Mouse (Mus musculus) CD4-positive helper T cell, adult 2 months (primary cell): ENCODE measurements around the gene Chst14.

Experiments
- DNase-seq: peaks from one replicate; pipeline ENCODE4 v3.0.0-alpha.2; 2012; ENCODE audit warnings: low read depth, missing footprints, low spot score

The Chst14 gene

GRCm38 (mm10) chr2:118926361-118926997, at the start of gene Chst14:
TSS of gene Chst14 (plus strand) at chr2:118926496.
- DNase-seq = peak; percentile 78

- DNase-seq = no peak
Observed at GRCm38 (mm10) chr2:118881019-118881418, 45.3 kb upstream of the Chst14 start.

- DNase-seq = no peak
Observed at GRCm38 (mm10) chr2:118881956-118882355, 44.3 kb upstream of the Chst14 start.

GRCm38 (mm10) chr2:118882840-118883679, 43.2 kb upstream of the Chst14 start:
- DNase-seq = peak; percentile 74

GRCm38 (mm10) chr2:118887440-118887839, 38.9 kb upstream of the Chst14 start:
- DNase-seq = no peak

DNA sequence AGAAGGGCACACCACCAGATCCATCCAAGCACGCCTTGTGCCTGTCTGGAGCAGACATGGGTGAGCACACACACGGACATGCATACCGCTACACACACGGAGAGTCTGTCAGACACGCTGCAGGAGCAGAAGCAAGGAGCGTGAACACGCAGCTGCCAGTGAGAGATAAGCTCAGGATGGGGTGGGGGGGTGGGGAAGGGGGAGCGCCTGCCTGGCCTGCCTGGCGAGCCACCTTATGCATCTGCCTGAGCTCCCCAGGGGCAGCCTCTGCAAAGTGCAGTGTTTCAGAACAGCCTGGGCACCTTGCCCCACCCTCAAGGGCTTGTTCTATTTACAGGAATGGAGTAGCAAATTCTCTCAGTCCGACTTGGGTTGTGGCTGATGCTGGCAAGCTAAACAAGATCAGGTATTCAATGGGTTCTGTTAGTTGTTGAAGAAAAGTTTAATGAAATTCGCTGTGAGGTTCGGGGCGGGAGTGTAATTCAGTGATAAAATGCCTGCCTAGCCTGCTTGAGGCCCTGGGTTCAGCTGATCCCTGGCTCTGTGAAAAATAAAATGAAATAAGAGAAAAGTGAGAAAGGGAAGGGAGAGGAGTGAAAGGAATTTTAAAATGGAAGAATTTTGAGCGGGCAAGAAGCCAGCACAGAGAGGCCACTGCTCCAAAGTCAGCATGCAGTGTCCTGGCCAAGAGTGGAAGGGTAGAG, 38.3 kb upstream of the Chst14 start:
- DNase-seq = no peak

GRCm38 (mm10) chr2:118891173-118891572, 35.1 kb upstream of the Chst14 start:
- DNase-seq = no peak

DNA sequence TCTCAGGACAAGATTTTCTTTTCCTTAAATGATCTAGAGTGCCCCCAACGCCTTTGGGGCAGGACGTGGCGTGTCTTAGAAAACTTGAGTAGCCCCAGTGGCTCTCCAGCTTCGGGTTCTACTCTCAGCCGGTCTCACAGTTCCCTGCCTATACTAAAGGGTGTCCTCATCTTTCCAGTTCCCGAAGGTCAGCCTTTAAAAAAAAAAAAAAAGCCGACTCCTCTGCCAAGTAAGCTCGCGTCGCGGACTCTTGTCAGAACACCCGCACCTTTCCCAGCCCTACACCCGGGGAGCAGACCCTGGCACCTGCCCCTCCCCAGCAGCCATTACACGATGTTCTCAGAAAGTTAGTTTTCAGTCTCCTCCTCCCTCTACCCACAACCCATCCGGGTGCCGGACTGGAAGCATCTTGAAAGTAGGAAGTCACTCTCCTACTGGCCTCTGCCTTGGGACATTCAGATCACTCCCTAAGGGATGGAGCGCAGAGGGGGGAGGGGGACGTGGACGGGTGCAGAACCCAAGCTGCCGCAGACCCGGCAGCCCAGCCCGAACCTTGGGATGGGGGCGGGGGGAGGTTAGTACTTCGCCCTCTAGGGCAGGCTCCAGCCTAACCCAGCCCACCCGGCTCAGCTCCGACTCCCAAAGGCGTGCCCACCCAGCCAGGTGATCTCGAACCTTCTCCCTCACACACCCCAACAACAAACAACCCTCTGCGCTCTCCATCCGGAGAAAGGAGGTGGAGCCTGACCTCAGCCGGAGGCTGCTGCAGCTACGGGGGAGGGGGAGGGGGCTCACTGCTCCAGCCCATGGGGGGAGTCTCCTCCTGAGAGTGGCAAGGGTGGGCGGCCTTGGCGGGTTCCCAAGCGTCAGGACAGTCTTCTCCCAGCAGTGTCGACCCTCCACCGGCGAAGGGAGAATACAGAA, 30.0 kb upstream of the Chst14 start:
- peak; percentile 77 for DNase-seq

DNA sequence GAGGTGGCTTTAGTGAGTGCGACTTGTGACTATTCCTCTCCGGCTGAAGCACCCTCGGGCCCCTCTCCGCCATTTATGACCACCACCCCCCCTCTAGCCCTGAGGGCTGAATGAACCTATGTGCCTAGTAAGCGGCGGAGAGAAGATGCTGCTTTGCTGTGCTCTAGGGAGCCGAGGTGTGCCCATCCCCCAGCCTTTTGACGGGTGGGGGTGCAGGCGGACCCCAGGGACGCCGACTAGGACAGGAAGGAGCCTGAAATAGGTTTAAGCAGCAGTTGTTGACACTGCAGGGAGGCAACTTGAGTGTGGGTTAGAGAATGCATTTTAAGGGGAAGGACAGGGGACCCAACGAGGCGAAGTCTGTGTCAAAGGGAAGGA, 29.4 kb upstream of the Chst14 start:
- no peak for DNase-seq

DNA sequence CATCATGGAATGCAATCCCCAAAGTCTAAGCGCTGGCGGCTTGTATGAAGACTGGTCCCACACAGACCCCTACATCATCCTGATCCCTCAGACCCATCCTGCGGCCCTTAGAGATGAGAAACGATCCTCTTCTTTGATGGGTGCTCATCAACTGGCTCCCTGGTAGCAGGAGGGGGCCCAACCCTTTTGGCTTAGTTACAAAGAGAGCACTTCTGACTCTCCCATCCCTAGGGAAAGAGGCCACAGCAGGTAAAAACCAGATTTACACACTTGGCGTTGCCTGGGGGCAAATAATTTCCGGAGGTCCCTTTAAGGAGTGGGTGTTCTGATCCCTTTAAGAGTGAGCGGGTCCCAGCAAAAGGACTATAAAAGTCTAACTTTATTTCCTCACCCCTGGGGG, 28.9 kb upstream of the Chst14 start:
- DNase-seq = no peak

DNA sequence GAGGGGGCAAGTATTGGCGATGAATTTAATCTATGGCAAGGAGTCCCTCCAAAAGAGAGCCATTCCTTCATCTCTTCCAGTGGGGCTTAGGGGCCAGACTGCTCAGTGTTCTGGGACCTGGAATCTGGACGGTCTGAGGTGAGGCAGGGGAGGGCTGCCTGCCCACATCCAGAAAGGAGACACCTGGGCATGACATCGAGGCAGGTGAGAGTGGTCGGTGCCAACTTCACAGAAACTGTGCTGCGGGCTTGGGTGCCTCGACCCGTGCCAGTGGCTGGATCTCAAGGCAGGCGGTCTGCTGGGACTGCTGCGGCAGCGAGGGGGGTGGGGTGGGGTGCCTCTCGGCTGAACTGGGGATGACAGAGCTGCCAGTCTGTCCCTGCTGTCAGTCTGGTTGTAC, 28.5 kb upstream of the Chst14 start:
- DNase-seq = no peak

- DNase-seq = no peak
Observed at GRCm38 (mm10) chr2:118898771-118899170, 27.5 kb upstream of the Chst14 start.

DNA sequence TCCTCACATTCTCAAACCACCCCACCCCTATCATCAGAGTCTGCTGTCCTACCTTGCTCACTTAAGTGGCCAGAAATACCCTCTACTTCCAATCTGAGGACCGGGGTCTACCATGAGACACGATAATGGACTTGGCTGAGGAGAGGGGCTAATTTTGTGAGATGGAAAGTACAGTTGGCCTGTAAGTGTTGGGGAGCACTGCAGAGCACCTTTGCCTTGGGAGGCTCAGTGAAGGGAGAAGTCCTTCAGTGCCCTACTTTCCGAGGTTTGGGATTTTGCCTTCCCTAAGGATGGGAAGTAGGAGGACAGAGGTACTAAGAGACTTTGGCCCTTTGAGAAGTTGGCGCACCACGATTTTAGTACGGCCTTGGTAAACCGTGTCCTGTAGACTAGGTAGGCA, 27.0 kb upstream of the Chst14 start:
- no peak for DNase-seq

- peak; percentile 37 for DNase-seq
Observed at GRCm38 (mm10) chr2:118899981-118900825, 26.1 kb upstream of the Chst14 start, which contains the start of gene Bahd1. TSS of gene Bahd1 (plus strand) at chr2:118900377.

- DNase-seq = no peak
Observed at GRCm38 (mm10) chr2:118900826-118901140, 25.5 kb upstream of the Chst14 start.

GRCm38 (mm10) chr2:118901175-118902031, 24.9 kb upstream of the Chst14 start:
- DNase-seq = peak; percentile 93

DNA sequence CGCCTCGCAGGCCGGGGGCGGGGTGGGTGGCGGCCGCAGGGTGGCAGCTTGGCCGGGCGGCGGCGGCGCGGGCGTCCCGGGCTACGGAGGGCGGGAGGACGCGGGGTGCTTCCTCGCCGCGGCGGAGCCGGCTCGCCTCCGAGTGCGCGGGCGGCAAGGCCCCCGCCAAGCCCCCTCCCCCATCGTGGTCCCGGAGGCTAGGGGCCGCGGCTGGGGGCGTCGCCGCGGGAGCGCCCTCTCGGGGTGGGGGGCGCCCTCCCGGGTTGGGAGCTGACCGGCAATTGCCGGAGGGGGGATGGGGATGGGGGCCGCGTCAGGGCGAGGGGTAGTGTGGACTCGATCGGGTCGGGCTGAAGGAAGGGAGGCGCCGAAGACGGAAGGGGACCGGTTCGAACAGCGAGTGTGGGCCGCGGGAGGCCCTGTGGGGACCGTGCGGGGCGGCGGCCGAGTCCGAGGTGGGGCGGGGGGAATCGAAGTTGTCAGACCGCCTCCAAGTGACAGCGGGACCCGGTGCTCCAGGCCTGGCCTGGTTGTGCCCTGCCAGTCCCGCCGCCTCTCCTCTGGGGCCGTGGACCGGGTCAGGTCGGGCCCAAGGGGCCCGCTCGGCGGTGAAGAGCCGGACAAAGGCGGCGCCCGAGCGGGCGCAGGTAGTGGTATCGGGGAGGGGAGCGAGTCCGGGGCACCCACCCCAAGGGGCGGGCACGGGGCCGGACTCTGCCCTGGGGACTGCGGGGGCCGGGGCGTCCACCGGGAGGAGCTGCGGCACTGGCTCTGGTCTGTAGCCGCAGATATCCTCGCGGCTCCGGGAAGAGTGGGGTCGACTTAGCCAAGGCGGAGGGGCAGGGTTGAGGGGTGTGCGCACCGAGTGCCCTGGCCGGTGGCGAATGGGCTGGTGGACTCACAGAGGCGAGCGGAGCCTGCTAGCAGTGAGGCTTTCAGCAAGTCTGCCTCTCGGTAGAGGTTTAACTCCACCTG, 24.0 kb upstream of the Chst14 start:
- peak; percentile 57 for DNase-seq

- no peak for DNase-seq
Observed at GRCm38 (mm10) chr2:118903333-118903741, 23.0 kb upstream of the Chst14 start.
